Mouse (Mus musculus) bone marrow macrophage, adult 2 months (primary cell): ENCODE measurements around the gene Got2.

Source experiments
- CTCF ChIP-seq: IDR thresholded peaks from 2 replicates; pipeline ENCODE4 v1.5.1; 2012; ENCODE audit warnings: low read depth, mild to moderate bottlenecking, low read length, moderate library complexity
- POLR2A ChIP-seq: IDR thresholded peaks from 2 replicates; pipeline ENCODE4 v1.6.1; 2012; ENCODE audit warnings: mild to moderate bottlenecking, low read depth, low read length, borderline replicate concordance

- no peak for TF ChIP-seq CTCF
- no peak for TF ChIP-seq POLR2A
These were observed 39.4 kb downstream of the Got2 start for GRCm38 (mm10) chr8:95848734-95849464.
